Mouse (Mus musculus) kidney, adult 10 weeks (tissue): ENCODE measurements around the gene Ppm1l. TPM values are rescaled to one million over a fixed set of nuclear protein-coding genes. Genes with fewer than 3 reads are reported as not detected.

Experiments
- polyA plus RNA-seq: library from polyadenylated mRNA; stranded (reverse); fragments of 350-450 nt; fragmentation: Illumina TruSeq; extraction: RNeasy Lipid Tissue Mini Kit (QIAGEN cat#74804); gene quantifications from one replicate; pipeline ENCODE4 v1.2.3, GENCODE M21; 2014; ENCODE audit warnings: low read depth, low replicate concordance

The Ppm1l gene
- 12.4 TPM for polyA plus RNA-seq

DNA sequence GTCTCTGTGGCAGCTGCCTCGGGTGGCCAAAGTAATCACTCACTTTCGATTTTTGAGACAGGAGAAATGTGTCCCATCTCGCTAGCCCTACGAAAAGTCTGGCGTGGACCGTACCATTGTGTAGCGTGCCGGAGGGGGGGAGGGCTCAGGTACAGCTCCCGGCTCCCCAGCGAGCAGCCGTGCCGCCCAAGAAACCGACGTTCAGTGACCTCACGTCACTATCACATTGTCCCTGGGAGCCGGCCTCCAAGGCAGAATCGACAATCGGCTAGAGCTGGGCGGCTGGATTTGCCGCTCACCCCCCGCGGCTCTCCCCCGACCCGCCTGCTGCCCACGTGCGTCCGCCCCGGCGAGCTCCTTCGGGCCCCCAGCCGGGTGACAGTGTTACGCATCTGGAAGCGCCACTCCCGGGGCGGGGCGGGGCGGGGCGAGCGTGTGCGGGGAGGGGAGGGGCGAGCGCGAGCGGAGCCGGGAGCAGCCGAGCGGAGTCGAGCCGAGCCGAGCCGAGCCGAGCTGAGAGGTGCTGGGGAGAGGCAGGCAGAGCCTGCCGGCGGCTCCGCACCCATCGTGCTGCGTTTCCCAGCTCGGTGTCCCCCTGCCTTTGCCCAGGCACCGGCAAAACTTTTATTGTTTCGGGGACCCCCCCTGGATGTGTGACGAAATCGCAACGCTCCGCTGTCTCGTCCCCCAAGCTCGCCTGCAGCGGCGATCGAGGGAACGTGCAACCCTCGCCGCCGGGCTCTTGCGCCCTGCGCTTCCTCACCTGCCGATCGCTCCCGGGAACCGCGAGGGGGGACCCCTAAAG is at the start of gene Ppm1l:
Gene Ppm1l, plus strand, starts transcription at position 471 of the 805 bp plus-strand sequence.

GRCm38 (mm10) chr3:69598261-69599165 is 281.9 kb downstream of the Ppm1l start, which contains the start of gene B3galnt1:
TSS of gene B3galnt1 (minus strand) at chr3:69598960.

Other genes with a start within 250 kb of the Ppm1l start
- 121 TPM for gene Kpna4, start 189.7 kb upstream of the Ppm1l start, polyA plus RNA-seq
- not detected for gene Arl14, start 94.4 kb upstream of the Ppm1l start, polyA plus RNA-seq